Mouse (Mus musculus) neural tube, embryonic 11.5 days (tissue): ENCODE results near the gene Cacng8. TPM values are rescaled to one million over a fixed set of nuclear protein-coding genes. Genes with fewer than 3 reads are reported as not detected.
A peak's percentile ranks its signal among the peaks of the same experiment; 100 is the strongest.

ENCODE experiments used
- ATAC-seq: fragments of 200-750 bp; cut with Nextera tagmentation; 2 replicates; pipeline ENCODE4 v1.8.0; 2017; ENCODE audit warnings: moderate number of reproducible peaks, mild to moderate bottlenecking, moderate TSS enrichment, moderate library complexity; ENCODE audit not compliant: insufficient read depth, low FRiP score, low TSS enrichment
- DNase-seq: peaks from one replicate; pipeline ENCODE4 v3.0.0-alpha.2; 2015; ENCODE audit warnings: low spot score
- H3K27ac ChIP-seq: fragments of 300-500 bp; sonication (generic); 2 replicates; pipeline ENCODE4 v1.5.1; 2014; ENCODE audit warnings: low read depth, mild to moderate bottlenecking, low read length
- H3K27me3 ChIP-seq: fragments of 300-500 bp; sonication (generic); 2 replicates; pipeline ENCODE4 v1.6.1; 2014; ENCODE audit warnings: mild to moderate bottlenecking, low read length, mixed read lengths; ENCODE audit not compliant: control insufficient read depth, insufficient read depth
- H3K36me3 ChIP-seq: fragments of 300-500 bp; sonication (generic); 2 replicates; pipeline ENCODE4 v1.6.1; 2014; ENCODE audit warnings: mild to moderate bottlenecking, low read length, moderate library complexity, mixed read lengths; ENCODE audit not compliant: control insufficient read depth, insufficient read depth
- H3K4me1 ChIP-seq: fragments of 300-500 bp; sonication (generic); 2 replicates; pipeline ENCODE4 v1.6.1; 2014; ENCODE audit warnings: low read length, mixed read lengths; ENCODE audit not compliant: control insufficient read depth, insufficient read depth
- H3K4me2 ChIP-seq: fragments of 300-500 bp; sonication (generic); 2 replicates; pipeline ENCODE4 v1.6.1; 2014; ENCODE audit warnings: low read depth, mild to moderate bottlenecking, moderate library complexity
- H3K4me3 ChIP-seq: fragments of 300-500 bp; sonication (generic); 2 replicates; pipeline ENCODE4 v1.5.1; 2014; ENCODE audit warnings: low read depth, low read length
- H3K9ac ChIP-seq: fragments of 300-500 bp; sonication (generic); 2 replicates; pipeline ENCODE4 v1.6.1; 2014; ENCODE audit warnings: mild to moderate bottlenecking, low read length
- H3K9me3 ChIP-seq: fragments of 300-500 bp; sonication (generic); 2 replicates; pipeline ENCODE4 v1.6.1; 2016; ENCODE audit warnings: low read length; ENCODE audit not compliant: control insufficient read depth
- WGBS: fragments of 180-500 bp; shearing (Covaris S2); extraction: QIAGEN DNeasy Blood & Tissue Kit; methylation state at CpG from one replicate; pipeline ENCODE4 v1.1.7; 2014; 5-methylcytosine and 5-hydroxymethylcytosine counted together
- polyA plus RNA-seq: library from polyadenylated mRNA; unstranded; fragments of >200 nt; fragmentation: Nextera tagmentation; extraction: Ambion mirVana; gene quantifications from 2 replicates; pipeline ENCODE4 v1.2.1, GENCODE M21; 2014

Cacng8 gene
- polyA plus RNA-seq, 1 experiment from 2014 or later, result 4.9 TPM

GRCm38 (mm10) chr7:3412036-3412435 is 21.6 kb downstream of the Cacng8 start:
- DNase-seq (peak; percentile 67), ATAC-seq (no peak)
- Histone ChIP-seq H3K4me3 (peak overlapping the region; percentile 35), H3K9me3 (no peaks in the 10 kb centered on the region), H3K27ac (no peak overlapping the region), H3K36me3 (no peaks in the 10 kb centered on the region), H3K4me2 (peak overlapping the region; percentile 59), H3K4me1 (peaks cover 2% of the 10 kb centered on the region; the same call in 1 of the 2 replicates), H3K27me3 (peaks cover 50% of the 10 kb centered on the region), H3K9ac (no peak overlapping the region)
- WGBS, result under 1% methylated on average over 20 of the region's 20 CpGs

GRCm38 (mm10) chr7:3414888-3415287 is 24.4 kb downstream of the Cacng8 start:
- peak overlapping the region; percentile 50 for H3K9ac ChIP-seq
- WGBS, result under 1% methylated on average over 43 of the region's 47 CpGs
- peaks cover 2% of the 10 kb centered on the region; the same call in 1 of the 2 replicates for H3K4me1 ChIP-seq
- no peak overlapping the region for H3K27ac ChIP-seq
- no peaks in the 10 kb centered on the region for H3K36me3 ChIP-seq
- H3K4me3 ChIP-seq, result peak overlapping the region; percentile 56
- peaks cover 58% of the 10 kb centered on the region for H3K27me3 ChIP-seq
- H3K4me2 ChIP-seq, result peak overlapping the region; percentile 98
- no peaks in the 10 kb centered on the region for H3K9me3 ChIP-seq
- ATAC-seq (no peak), DNase-seq (peak; percentile 61)

GRCm38 (mm10) chr7:3415378-3415777 is 24.9 kb downstream of the Cacng8 start:
- H3K27me3 ChIP-seq, result peaks cover 58% of the 10 kb centered on the region

GRCm38 (mm10) chr7:3419941-3420340 is 29.5 kb downstream of the Cacng8 start:
- 0 out of 2 replicates have a peak, but pooled peaks cover 4% of the 10 kb centered on the region for H3K4me1 ChIP-seq
- no peak for ATAC-seq
- no peak overlapping the region for H3K9ac ChIP-seq
- H3K36me3 ChIP-seq, result no peaks in the 10 kb centered on the region
- 26% methylated on average over 6 of the region's 6 CpGs for WGBS
- H3K4me2 ChIP-seq, result no peak overlapping the region
- no peaks in the 10 kb centered on the region for H3K9me3 ChIP-seq
- no peak overlapping the region for H3K27ac ChIP-seq
- H3K4me3 ChIP-seq, result no peak overlapping the region
- peaks cover 56% of the 10 kb centered on the region for H3K27me3 ChIP-seq
- DNase-seq, result no peak

More at GRCm38 (mm10) chr7:3415378-3415777, 24.9 kb downstream of the Cacng8 start:
- peak overlapping the region; percentile 56 for H3K4me3 ChIP-seq
- H3K4me1 ChIP-seq, result peaks cover 2% of the 10 kb centered on the region; the same call in 1 of the 2 replicates
- no peak overlapping the region for H3K27ac ChIP-seq
- ATAC-seq (no peak), DNase-seq (peak; percentile 27)
- peak overlapping the region; percentile 98 for H3K4me2 ChIP-seq
- H3K36me3 ChIP-seq, result no peaks in the 10 kb centered on the region
- under 1% methylated on average over 48 of the region's 60 CpGs for WGBS
- peak overlapping the region; percentile 50 for H3K9ac ChIP-seq
- no peaks in the 10 kb centered on the region for H3K9me3 ChIP-seq

- H3K9me3 ChIP-seq, result no peaks in the 10 kb centered on the region
- no peak overlapping the region for H3K27ac ChIP-seq
- DNase-seq, result no peak
- ATAC-seq, result no peak
- no peak overlapping the region for H3K4me3 ChIP-seq
- 0 out of 2 replicates have a peak, but pooled peaks cover 4% of the 10 kb centered on the region for H3K4me1 ChIP-seq
- 57% methylated on average over 5 of the region's 5 CpGs for WGBS
- H3K4me2 ChIP-seq, result no peak overlapping the region
- H3K27me3 ChIP-seq, result peaks cover 55% of the 10 kb centered on the region
- no peaks in the 10 kb centered on the region for H3K36me3 ChIP-seq
- no peak overlapping the region for H3K9ac ChIP-seq
These were observed 30.0 kb downstream of the Cacng8 start for GRCm38 (mm10) chr7:3420466-3420865.

- WGBS, result 75% methylated on average over 3 of the region's 3 CpGs
- H3K27me3 ChIP-seq, result peaks cover 48% of the 10 kb centered on the region
These were observed 30.8 kb downstream of the Cacng8 start for GRCm38 (mm10) chr7:3421297-3421696.

GRCm38 (mm10) chr7:3422051-3422450 is 31.6 kb downstream of the Cacng8 start:
- H3K4me3 ChIP-seq, result no peak overlapping the region
- no peak overlapping the region for H3K9ac ChIP-seq
- ATAC-seq (no peak), DNase-seq (no peak)
- H3K27me3 ChIP-seq, result peaks cover 41% of the 10 kb centered on the region
- H3K9me3 ChIP-seq, result no peaks in the 10 kb centered on the region
- no peak overlapping the region for H3K27ac ChIP-seq
- no peaks in the 10 kb centered on the region for H3K36me3 ChIP-seq
- H3K4me1 ChIP-seq, result 0 out of 2 replicates have a peak, but pooled peaks cover 4% of the 10 kb centered on the region
- no peak overlapping the region for H3K4me2 ChIP-seq
- 69% methylated on average over 7 of the region's 7 CpGs for WGBS

More at GRCm38 (mm10) chr7:3421297-3421696, 30.8 kb downstream of the Cacng8 start:
- DNase-seq, result no peak
- Histone ChIP-seq H3K9me3 (no peaks in the 10 kb centered on the region), H3K9ac (no peak overlapping the region), H3K4me2 (no peak overlapping the region), H3K4me1 (0 out of 2 replicates have a peak, but pooled peaks cover 4% of the 10 kb centered on the region), H3K4me3 (no peak overlapping the region), H3K36me3 (no peaks in the 10 kb centered on the region), H3K27ac (no peak overlapping the region)
- ATAC-seq, result no peak

- peaks cover 35% of the 10 kb centered on the region for H3K27me3 ChIP-seq
- no peaks in the 10 kb centered on the region for H3K36me3 ChIP-seq
- DNase-seq, result no peak
- H3K4me2 ChIP-seq, result peak overlapping the region; percentile 39
- peak; percentile 38; the same call in 1 of the 2 replicates for ATAC-seq
- no peaks in the 10 kb centered on the region for H3K9me3 ChIP-seq
- peak overlapping the region; percentile 21 for H3K4me3 ChIP-seq
- no peak overlapping the region for H3K27ac ChIP-seq
- 0 out of 2 replicates have a peak overlapping the region, but pooled peaks have one; percentile 15 for H3K9ac ChIP-seq
- under 1% methylated on average over 29 of the region's 30 CpGs for WGBS
- H3K4me1 ChIP-seq, result 0 out of 2 replicates have a peak, but pooled peaks cover 4% of the 10 kb centered on the region
These were observed 32.9 kb downstream of the Cacng8 start for GRCm38 (mm10) chr7:3423430-3423829.

GRCm38 (mm10) chr7:3423895-3424294 is 33.4 kb downstream of the Cacng8 start, which contains the start of gene Cacng6:
Gene Cacng6, plus strand, starts transcription at chr7:3424195.
- no peak for ATAC-seq
- no peaks in the 10 kb centered on the region for H3K36me3 ChIP-seq
- H3K4me2 ChIP-seq, result peak within 1 kb of the TSS; percentile 39
- 0 out of 2 replicates have a peak, but pooled peaks cover 4% of the 10 kb centered on the region for H3K4me1 ChIP-seq
- 28% methylated on average over 4 of the region's 4 CpGs for WGBS
- no peak for DNase-seq
- peaks cover 35% of the 10 kb centered on the region for H3K27me3 ChIP-seq
- no peaks in the 10 kb centered on the region for H3K9me3 ChIP-seq
- peak within 1 kb of the TSS; percentile 21 for H3K4me3 ChIP-seq
- H3K9ac ChIP-seq, result 0 out of 2 replicates have a peak within 1 kb of the TSS, but pooled peaks have one; percentile 15
- no peak within 1 kb of the TSS for H3K27ac ChIP-seq
